Mouse (Mus musculus) mouse embryonic stem cell (cell line): ENCODE results near the gene Fer.

Experiments used
- in situ Hi-C, 2 experiments: fragments of 300-500 bp; cut with MboI; formaldehyde crosslinking; loops; 1 replicate in 1 of 2; 3 replicates in 1 of 2; pipeline ENCODE4 v1.14.3; 2019 to 2020; ENCODE audit warnings: low sequenced_read_pairs in 2 of 2, low pct_unique_long_range_greater_than_20kb in 1 of 2, mixed read lengths in 1 of 2; ENCODE audit not compliant: unreplicated experiment in 1 of 2

Fer gene

DNA sequence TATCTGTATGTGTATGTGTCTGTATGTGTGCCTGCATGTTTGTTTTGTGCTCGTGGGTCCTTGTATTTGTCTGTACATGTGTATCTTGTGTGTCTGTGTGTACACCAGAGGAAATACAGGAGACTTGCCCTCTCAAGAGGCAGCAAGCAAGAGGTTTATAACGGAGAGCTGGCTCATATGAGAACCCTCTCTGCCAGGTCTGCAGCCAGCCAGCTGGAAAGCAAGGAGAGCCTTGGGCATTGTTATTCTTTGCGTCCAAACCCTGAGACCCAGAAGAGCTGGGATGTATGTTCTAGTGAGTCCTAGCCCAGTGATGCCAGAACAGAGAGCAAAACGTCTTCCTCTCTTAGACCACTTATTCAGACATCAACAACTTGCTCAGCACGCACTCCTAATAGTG lies 317.7 kb downstream of the Fer start:
- in situ Hi-C loops, result no loop called here

GRCm38 (mm10) chr17:64181291-64181690 lies 318.4 kb downstream of the Fer start:
- in situ Hi-C loops, result no loop called here

- in situ Hi-C loops, result no loop called here
These were observed 319.7 kb downstream of the Fer start for GRCm38 (mm10) chr17:64182599-64182998.

DNA sequence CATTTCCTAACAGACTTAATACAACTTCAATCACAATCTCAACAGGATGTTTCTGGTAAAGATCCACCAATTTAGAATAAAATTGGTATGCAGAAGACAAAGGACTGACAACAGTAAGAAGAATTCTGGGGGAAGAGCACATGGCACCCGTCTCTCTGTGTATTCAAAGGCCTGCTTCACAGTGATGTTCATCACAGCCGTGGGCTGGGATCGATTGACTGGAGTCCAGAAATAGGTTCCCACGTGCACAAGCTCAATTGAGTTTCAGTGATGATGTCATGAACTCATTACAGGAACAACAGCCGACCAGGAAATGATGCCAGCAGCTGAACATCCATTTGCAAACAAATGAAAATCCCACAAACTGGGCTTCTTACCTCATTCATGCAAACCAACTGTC lies 320.3 kb downstream of the Fer start:
- in situ Hi-C loops, result no loop called here
